Mouse (Mus musculus) bone marrow, adult 2 months (tissue): ENCODE results near the gene Mtfp1. TPM values are rescaled to one million over a fixed set of nuclear protein-coding genes. Genes with fewer than 3 reads are reported as not detected.
"Not testable (repeated sequence)": the region's sequence is repeated elsewhere in the genome, so short reads cannot be mapped to it uniquely, and the experiment has no call there.

ENCODE experiments used
- H3K27ac ChIP-seq: fragments of 200-500 bp; 2 replicates; pipeline ENCODE4 v1.5.1; 2012; ENCODE audit warnings: low read depth, mild to moderate bottlenecking, control low read depth, inconsistent platforms, low read length; ENCODE audit not compliant: control insufficient read depth, poor library complexity, insufficient read depth
- H3K4me1 ChIP-seq: fragments of 200-500 bp; 2 replicates; pipeline ENCODE4 v1.6.1; 2011; ENCODE audit warnings: low read length; ENCODE audit not compliant: control insufficient read depth, insufficient read depth
- H3K4me3 ChIP-seq: fragments of 200-500 bp; replicated peaks from 2 replicates; pipeline ENCODE3; 2011; ENCODE audit warnings: mild to moderate bottlenecking, low read depth, low read length, control low read depth; ENCODE audit not compliant: control insufficient read depth
- CTCF ChIP-seq: fragments of 200-500 bp; IDR thresholded peaks from 2 replicates; pipeline ENCODE4 v1.5.1; 2011; ENCODE audit warnings: low read length, control low read depth; ENCODE audit not compliant: control insufficient read depth, insufficient read depth
- POLR2A ChIP-seq: fragments of 200-500 bp; IDR thresholded peaks from 2 replicates; pipeline ENCODE4 v1.6.1; 2011; ENCODE audit warnings: low read depth, mild to moderate bottlenecking, control low read depth, low read length, borderline replicate concordance; ENCODE audit not compliant: control insufficient read depth
- WGBS: fragments of 180-500 bp; shearing (Covaris S2); methylation state at CpG from one replicate; pipeline ENCODE4 v1.1.7; 2018; 5-methylcytosine and 5-hydroxymethylcytosine counted together
- polyA plus RNA-seq: library from polyadenylated mRNA; stranded (reverse); fragments of >200 nt; gene quantifications from 2 replicates; pipeline ENCODE4 v1.2.4, GENCODE M21; 2011; ENCODE audit warnings: low replicate concordance; ENCODE audit not compliant: missing spikeins, insufficient read depth, insufficient read length

Mtfp1 gene
- polyA plus RNA-seq, 1 experiment, result 9.0 TPM

GRCm38 (mm10) chr11:4112033-4112432 is 16.8 kb upstream of the Mtfp1 start:
- TF ChIP-seq POLR2A (no peak), CTCF (no peak)
- Histone ChIP-seq H3K4me3 (no peak overlapping the region), H3K27ac (no peak overlapping the region), H3K4me1 (peaks cover 1% of the 10 kb centered on the region; the same call in 1 of the 2 replicates)
- WGBS, result 83% methylated on average over 4 of the region's 4 CpGs

- H3K27ac ChIP-seq, result no peak overlapping the region
These were observed 13.4 kb upstream of the Mtfp1 start for GRCm38 (mm10) chr11:4108691-4109090.

DNA sequence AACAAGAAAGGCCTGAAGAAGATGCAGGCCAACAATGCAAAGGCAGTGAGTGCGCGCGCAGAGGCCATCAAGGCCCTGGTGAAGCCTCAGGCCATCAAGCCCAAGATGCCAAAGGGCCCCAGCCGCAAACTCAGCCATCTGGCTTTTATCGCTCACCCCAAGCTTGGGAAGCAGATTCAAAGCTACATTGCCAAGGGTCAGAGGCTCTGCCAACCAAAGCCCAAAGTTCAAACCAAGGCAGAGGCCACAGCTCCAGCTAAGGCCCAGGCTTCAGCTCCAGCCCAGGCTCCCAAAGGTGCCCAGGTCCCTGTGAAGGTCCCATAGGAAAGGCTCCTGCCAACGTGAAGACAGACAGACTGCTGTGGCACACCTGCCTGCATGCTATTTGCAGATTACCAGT is 12.7 kb upstream of the Mtfp1 start:
- H3K4me1 ChIP-seq, H3K4me3 ChIP-seq, H3K27ac ChIP-seq: not testable (repeated sequence)
- 90% methylated on average over 6 of the region's 6 CpGs for WGBS

More at GRCm38 (mm10) chr11:4108691-4109090, 13.4 kb upstream of the Mtfp1 start:
- Histone ChIP-seq H3K4me1 (no peaks in the 10 kb centered on the region), H3K4me3 (no peak overlapping the region)
- TF ChIP-seq POLR2A, result no peak
- no peak for TF ChIP-seq CTCF
- WGBS, result 89% methylated on average over 7 of the region's 7 CpGs

DNA sequence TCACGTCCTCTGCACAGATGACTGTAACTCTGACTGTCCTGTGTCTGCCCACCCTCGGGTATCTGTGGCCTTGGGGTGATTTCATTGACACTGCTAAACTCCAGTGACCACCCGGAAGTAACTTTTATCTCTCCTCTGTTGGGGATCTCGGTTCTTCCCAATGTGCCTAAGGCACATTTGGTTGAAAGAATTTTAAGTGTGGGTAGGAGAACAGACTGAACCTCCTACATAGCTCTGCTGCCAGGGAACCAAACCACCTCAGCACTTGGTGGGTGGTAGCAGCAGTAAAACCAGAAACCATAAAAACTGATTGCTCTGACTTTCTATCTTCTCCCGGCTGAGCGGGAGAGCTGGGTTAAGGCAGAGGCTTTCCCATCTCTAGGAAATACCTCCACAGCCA is 10.2 kb upstream of the Mtfp1 start:
- Histone ChIP-seq H3K4me3 (no peak overlapping the region), H3K4me1 (no peaks in the 10 kb centered on the region), H3K27ac (no peak overlapping the region)
- TF ChIP-seq POLR2A (no peak), CTCF (no peak)
- 81% methylated on average over 6 of the region's 6 CpGs for WGBS

DNA sequence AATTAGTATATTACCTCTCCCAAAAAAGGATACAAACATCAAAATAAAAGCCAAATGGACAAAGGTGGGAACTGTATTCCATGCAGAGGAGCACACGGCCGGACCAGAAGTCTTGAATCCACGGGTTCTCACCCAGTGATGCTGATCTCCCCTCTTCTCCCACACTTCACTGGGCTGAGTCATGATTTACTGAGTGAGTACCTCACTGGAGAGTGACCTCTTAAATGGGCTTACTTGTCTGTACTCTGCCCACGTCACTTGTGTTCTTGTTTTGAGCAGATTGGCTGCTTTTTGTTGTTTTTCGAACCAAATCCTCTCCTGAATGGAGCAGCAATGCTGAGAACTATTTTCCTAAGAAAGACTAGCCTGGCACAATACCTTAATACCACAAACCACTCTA is 9.7 kb upstream of the Mtfp1 start:
- WGBS, result 86% methylated on average over 5 of the region's 5 CpGs
- Histone ChIP-seq H3K27ac (no peak overlapping the region), H3K4me1 (no peaks in the 10 kb centered on the region), H3K4me3 (no peak overlapping the region)
- no peak for TF ChIP-seq POLR2A

- Histone ChIP-seq H3K4me1 (no peaks in the 10 kb centered on the region), H3K4me3 (no peak overlapping the region), H3K27ac (no peak overlapping the region)
- TF ChIP-seq CTCF (no peak), POLR2A (no peak)
- 87% methylated on average over 14 of the region's 14 CpGs for WGBS
These were observed 8.3 kb upstream of the Mtfp1 start for GRCm38 (mm10) chr11:4103522-4103921.

DNA sequence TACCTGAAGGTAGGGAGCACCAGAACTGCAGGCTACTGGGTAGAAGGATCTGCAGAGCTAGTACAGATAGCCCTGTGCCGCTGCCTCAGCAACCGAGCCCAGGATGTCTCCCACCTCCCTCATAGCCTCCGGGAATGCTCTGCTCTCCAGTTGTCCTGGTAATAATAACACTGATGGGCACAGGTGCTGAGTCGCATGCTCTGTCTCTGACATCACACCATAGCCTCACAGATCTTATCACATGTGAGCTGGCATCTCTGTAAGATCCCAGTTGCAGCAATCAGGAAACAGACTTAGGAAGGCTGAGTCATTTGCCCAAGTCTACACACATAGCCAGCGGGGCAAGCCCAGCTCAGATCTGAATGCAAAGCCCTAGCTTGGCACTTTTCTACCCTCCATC is 6.6 kb upstream of the Mtfp1 start:
- H3K27ac ChIP-seq, result no peak overlapping the region
- WGBS, result 54% methylated on average over 5 of the region's 5 CpGs
- TF ChIP-seq POLR2A (no peak), CTCF (no peak)

GRCm38 (mm10) chr11:4099447-4099846 is 4.2 kb upstream of the Mtfp1 start:
- no peak overlapping the region for H3K27ac ChIP-seq
- TF ChIP-seq CTCF, result no peak
- no peak for TF ChIP-seq POLR2A
- no peak overlapping the region for H3K4me3 ChIP-seq
- 89% methylated on average over 3 of the region's 3 CpGs for WGBS
- H3K4me1 ChIP-seq, result peaks cover 3% of the 10 kb centered on the region

More for the DNA sequence above, 6.6 kb upstream of the Mtfp1 start:
- no peak overlapping the region for H3K4me3 ChIP-seq
- no peaks in the 10 kb centered on the region for H3K4me1 ChIP-seq

DNA sequence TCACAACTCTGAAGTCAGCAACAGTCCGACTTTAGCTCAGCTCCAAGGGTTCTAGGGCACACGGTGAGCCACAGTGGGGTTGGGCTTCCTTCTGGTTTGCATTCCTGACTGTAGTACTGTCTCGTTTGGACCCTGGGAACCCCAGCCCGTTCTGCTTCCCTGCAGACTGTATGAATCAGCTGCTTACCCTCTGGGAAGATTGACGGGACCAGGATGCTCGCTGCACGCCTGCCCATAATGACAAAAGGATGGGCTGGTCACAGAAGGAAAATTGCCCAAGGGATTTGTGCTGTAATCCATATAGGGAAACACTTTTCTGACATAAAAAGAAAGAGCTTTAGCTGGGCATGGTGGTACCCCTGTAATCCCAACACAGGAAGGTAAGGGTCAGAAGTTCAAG is 3.6 kb upstream of the Mtfp1 start:
- H3K4me1 ChIP-seq, result peaks cover 4% of the 10 kb centered on the region
- H3K4me3 ChIP-seq, result no peak overlapping the region
- TF ChIP-seq CTCF, result no peak
- TF ChIP-seq POLR2A, result no peak
- H3K27ac ChIP-seq, result no peak overlapping the region
- WGBS, result 88% methylated on average over 7 of the region's 7 CpGs
